Mouse (Mus musculus): ENCODE data around the gene Irf3. TPM values are rescaled to one million over a fixed set of nuclear protein-coding genes. Genes with fewer than 3 reads are reported as not detected.

The Irf3 gene
- total RNA-seq, 1 experiment = 45.9 TPM

DNA sequence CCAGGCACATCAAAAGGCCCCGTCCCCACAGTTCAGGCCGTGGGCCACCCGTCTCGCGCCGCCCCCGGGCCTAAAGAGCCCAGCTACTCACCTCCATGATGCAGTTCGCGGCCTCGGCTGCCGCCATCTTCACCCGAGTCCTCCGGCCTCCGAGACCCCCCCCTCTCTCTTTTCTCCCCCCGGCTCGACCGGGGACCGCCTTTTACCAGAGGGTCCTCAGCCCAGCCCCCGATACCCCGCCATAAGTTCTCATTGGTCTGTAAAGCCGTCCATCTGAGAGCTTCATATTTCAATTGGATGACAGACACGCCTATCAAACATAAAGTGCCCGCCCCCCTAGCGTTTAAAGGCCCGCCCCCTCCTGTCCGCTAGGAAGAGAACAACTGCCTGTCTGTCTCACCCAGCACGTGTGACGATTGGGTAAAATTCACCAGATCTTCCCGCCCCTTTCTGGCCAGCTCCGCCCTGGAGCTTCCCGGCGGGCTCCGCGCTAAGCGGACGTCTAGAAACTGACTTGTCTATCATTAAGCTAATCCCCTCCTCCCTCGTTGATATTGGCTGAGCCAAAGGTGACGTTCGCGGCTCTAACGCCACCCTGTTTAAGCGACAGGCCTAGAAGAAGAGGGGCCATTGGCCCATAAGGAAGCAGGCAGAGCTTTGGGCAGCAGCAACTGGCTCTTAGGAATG lies 11.1 kb upstream of the Irf3 start, which contains the start of gene Prmt1:
Gene Prmt1, minus strand, starts transcription at position 377 of the 687 bp plus-strand sequence.
- peaks cover 3 to 16% of the 10 kb centered on the region in 2 experiments; a peak in 3 of 4 replicates for H3K4me1 ChIP-seq (ENCODE audit: control insufficient read depth in 2 of 2, insufficient read depth in 2 of 2, low read length in 2 of 2, poor library complexity in 1 of 2)
- peak; percentile 97 for DNase-seq (ENCODE audit: low read depth, low spot score)
- in situ Hi-C loops (cut with MboI; ENCODE audit: low sequenced_read_pairs in 2 of 2, unreplicated experiment in 2 of 2) = no loop called here
- H3K9me3 ChIP-seq (ENCODE audit: control insufficient read depth, insufficient read depth, low read depth, low read length) = no peaks in the 10 kb centered on the region
- peak within 1 kb of the TSS; percentile 92 for H3K27ac ChIP-seq (ENCODE audit: insufficient read depth, low read depth, low read length, poor library complexity, severe bottlenecking)
- H3K36me3 ChIP-seq (ENCODE audit: control insufficient read depth, insufficient read depth, low read length, poor library complexity, severe bottlenecking) = peaks cover 27% of the 10 kb centered on the region
- H3K9ac ChIP-seq (ENCODE audit: insufficient read depth, low read depth, low read length, poor library complexity, severe bottlenecking) = peak within 1 kb of the TSS; percentile 99
- TF ChIP-seq ZNF384 (IDR thresholded peaks at IDR 0.05; ENCODE audit: low read depth, low read length) = no peak
- peak; percentile 16; the same call in 1 of the 2 replicates for TF ChIP-seq HCFC1 (IDR thresholded peaks at IDR 0.05; ENCODE audit: borderline replicate concordance, insufficient read depth, low read length)
- TF ChIP-seq CHD2 (IDR thresholded peaks at IDR 0.05; ENCODE audit: low read depth, low read length) = peak; percentile 97
- H3K4me3 ChIP-seq (ENCODE audit: insufficient read depth in 1 of 2, low read depth in 1 of 2, low read length in 2 of 2, poor library complexity in 1 of 2, severe bottlenecking in 1 of 2) = peak within 1 kb of the TSS; percentile 88 to 95

DNA sequence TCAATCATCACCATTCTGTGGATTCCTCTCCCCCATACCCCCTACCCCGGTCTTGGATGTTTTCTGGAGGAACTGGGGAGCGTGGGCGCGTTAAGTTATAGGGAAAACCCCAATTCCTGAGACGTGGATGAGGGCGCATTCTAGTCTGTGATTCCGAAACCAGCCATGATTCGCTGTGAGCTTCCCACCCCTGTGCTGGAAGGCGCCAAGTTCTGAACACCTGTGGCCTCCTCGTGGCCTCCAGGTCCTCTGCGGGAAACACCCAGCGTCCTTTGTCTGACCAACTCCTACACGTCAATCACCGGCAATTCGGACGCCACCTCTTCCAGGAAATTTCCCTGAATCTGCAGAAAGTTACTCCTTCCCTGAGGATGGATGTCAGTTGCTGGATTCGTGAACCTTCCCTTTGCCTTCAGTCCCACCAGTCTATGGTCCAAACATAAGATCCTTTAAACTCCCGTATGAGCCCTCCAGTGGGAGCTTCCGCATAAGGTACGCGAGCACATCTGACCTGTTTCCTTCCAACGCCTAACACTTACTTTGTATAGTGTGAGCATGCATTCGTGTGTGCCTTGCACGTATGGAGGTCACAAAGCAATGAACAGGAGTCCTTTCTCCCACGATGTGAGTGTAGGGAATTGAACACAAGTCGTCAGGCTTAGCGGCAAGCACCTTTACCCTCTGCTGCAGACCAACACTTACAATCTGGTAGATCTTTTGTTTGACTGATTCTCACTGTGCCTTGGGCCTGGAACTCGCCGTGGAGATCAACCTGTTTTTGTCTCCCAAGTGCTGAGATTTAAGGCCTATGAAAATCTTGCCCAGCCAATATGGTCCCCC lies 10.3 kb upstream of the Irf3 start:
- in situ Hi-C loops (cut with MboI; ENCODE audit: low sequenced_read_pairs in 2 of 2, unreplicated experiment in 2 of 2) = no loop called here
- TF ChIP-seq CHD2 (IDR thresholded peaks at IDR 0.05; ENCODE audit: low read depth, low read length) (no peak), HCFC1 (IDR thresholded peaks at IDR 0.05; ENCODE audit: borderline replicate concordance, insufficient read depth, low read length) (no peak), ZC3H11A (IDR thresholded peaks at IDR 0.05; ENCODE audit: borderline replicate concordance, low read depth, low read length) (no peak), ZNF384 (IDR thresholded peaks at IDR 0.05; ENCODE audit: low read depth, low read length) (no peak), MAFK (IDR thresholded peaks at IDR 0.05; ENCODE audit: insufficient read depth, low read depth, low read length) (no peak)
- no peak for DNase-seq (ENCODE audit: low read depth, low spot score)
- Histone ChIP-seq H3K27ac (ENCODE audit: insufficient read depth, low read depth, low read length, poor library complexity, severe bottlenecking) (peak overlapping the region; percentile 92), H3K9ac (ENCODE audit: insufficient read depth, low read depth, low read length, poor library complexity, severe bottlenecking) (peak overlapping the region; percentile 92), H3K4me3 (ENCODE audit: insufficient read depth in 1 of 2, low read depth in 1 of 2, low read length in 2 of 2, poor library complexity in 1 of 2, severe bottlenecking in 1 of 2) (peak overlapping the region; percentile 84 to 90), H3K36me3 (ENCODE audit: control insufficient read depth, insufficient read depth, low read length, poor library complexity, severe bottlenecking) (peaks cover 25% of the 10 kb centered on the region), H3K4me1 (ENCODE audit: control insufficient read depth in 2 of 2, insufficient read depth in 2 of 2, low read length in 2 of 2, poor library complexity in 1 of 2) (peaks cover 3 to 13% of the 10 kb centered on the region in 2 experiments; a peak in 3 of 4 replicates), H3K9me3 (ENCODE audit: control insufficient read depth, insufficient read depth, low read depth, low read length) (no peaks in the 10 kb centered on the region)

DNA sequence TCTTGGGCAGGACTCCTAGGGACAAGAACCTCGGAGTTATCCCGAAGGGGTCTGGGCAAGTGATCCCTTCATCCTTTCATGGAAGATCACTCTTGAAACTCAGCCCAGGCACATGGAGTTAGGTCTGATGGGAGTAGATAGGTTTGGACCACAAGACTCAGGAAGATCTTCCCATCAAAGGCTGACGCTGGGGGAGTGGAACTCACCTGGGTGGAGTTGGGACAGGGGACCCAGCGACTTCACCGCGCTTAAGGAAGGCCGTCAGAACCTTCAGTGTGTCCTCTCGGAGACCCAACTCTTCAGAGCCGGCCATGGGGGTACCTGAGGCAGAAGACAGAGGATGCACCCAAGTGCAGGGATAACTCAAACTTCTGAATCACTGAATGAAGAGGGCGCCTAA lies 776 bp upstream of the Irf3 start:
- DNase-seq (ENCODE audit: low read depth, low spot score) = no peak
- Histone ChIP-seq H3K4me1 (ENCODE audit: control insufficient read depth in 2 of 2, insufficient read depth in 2 of 2, low read length in 2 of 2, poor library complexity in 1 of 2) (peaks cover 2 to 14% of the 10 kb centered on the region in 2 experiments; a peak in 1 of 4 replicates), H3K36me3 (ENCODE audit: control insufficient read depth, insufficient read depth, low read length, poor library complexity, severe bottlenecking) (peaks cover 40% of the 10 kb centered on the region), H3K9me3 (ENCODE audit: control insufficient read depth, insufficient read depth, low read depth, low read length) (no peaks in the 10 kb centered on the region), H3K27ac (ENCODE audit: insufficient read depth, low read depth, low read length, poor library complexity, severe bottlenecking) (no peak overlapping the region), H3K9ac (ENCODE audit: insufficient read depth, low read depth, low read length, poor library complexity, severe bottlenecking) (peak overlapping the region; percentile 78), H3K4me3 (ENCODE audit: insufficient read depth in 1 of 2, low read depth in 1 of 2, low read length in 2 of 2, poor library complexity in 1 of 2, severe bottlenecking in 1 of 2) (peak overlapping the region; percentile 85 to 92)
- in situ Hi-C loops (cut with MboI; ENCODE audit: low sequenced_read_pairs in 2 of 2, unreplicated experiment in 2 of 2) = no loop called here
- TF ChIP-seq HCFC1 (IDR thresholded peaks at IDR 0.05; ENCODE audit: borderline replicate concordance, insufficient read depth, low read length) (no peak), ZNF384 (IDR thresholded peaks at IDR 0.05; ENCODE audit: low read depth, low read length) (no peak), MAFK (IDR thresholded peaks at IDR 0.05; ENCODE audit: insufficient read depth, low read depth, low read length) (no peak), CHD2 (IDR thresholded peaks at IDR 0.05; ENCODE audit: low read depth, low read length) (no peak), ZC3H11A (IDR thresholded peaks at IDR 0.05; ENCODE audit: borderline replicate concordance, low read depth, low read length) (no peak)

DNA sequence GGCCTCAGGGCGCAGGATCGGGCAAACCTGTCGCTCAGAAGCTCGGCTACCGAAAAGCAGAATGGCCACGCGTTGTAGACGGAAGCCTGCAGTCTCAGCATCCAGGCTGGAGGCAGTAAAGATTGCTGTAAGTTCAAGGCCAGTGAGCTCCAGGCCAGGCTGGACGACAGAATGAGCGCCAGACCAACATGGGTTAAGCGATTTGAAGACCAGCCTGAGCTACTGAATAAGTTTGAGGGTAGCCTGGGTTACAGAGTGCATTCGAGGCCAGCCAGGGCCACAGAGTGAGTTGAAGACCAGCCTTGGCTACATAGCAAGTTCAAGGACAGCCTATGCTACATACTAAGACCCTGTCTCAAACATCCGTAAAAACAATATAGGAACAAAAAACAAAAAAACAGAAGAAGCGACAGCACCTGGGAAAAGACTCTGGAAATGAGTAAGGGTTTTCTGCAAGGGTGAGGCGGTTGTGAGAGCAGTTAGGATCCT lies 536 bp downstream of the Irf3 start:
- TF ChIP-seq HCFC1 (IDR thresholded peaks at IDR 0.05; ENCODE audit: borderline replicate concordance, insufficient read depth, low read length) (no peak), ZNF384 (IDR thresholded peaks at IDR 0.05; ENCODE audit: low read depth, low read length) (no peak)
- peak overlapping the region; percentile 79 for H3K9ac ChIP-seq (ENCODE audit: insufficient read depth, low read depth, low read length, poor library complexity, severe bottlenecking)
- peaks cover 2 to 14% of the 10 kb centered on the region in 2 experiments; a peak in 1 of 4 replicates for H3K4me1 ChIP-seq (ENCODE audit: control insufficient read depth in 2 of 2, insufficient read depth in 2 of 2, low read length in 2 of 2, poor library complexity in 1 of 2)
- no peak for DNase-seq (ENCODE audit: low read depth, low spot score)
- in situ Hi-C loops (cut with MboI; ENCODE audit: low sequenced_read_pairs in 2 of 2, unreplicated experiment in 2 of 2) = no loop called here
- no peaks in the 10 kb centered on the region for H3K9me3 ChIP-seq (ENCODE audit: control insufficient read depth, insufficient read depth, low read depth, low read length)
- H3K36me3 ChIP-seq (ENCODE audit: control insufficient read depth, insufficient read depth, low read length, poor library complexity, severe bottlenecking) = peaks cover 41% of the 10 kb centered on the region
- peak overlapping the region; percentile 45; the same call in 1 of the 2 replicates for H3K27ac ChIP-seq (ENCODE audit: insufficient read depth, low read depth, low read length, poor library complexity, severe bottlenecking)
- peak overlapping the region; percentile 85 to 92 for H3K4me3 ChIP-seq (ENCODE audit: insufficient read depth in 1 of 2, low read depth in 1 of 2, low read length in 2 of 2, poor library complexity in 1 of 2, severe bottlenecking in 1 of 2)
